Mouse (Mus musculus) ES-Bruce4 (cell line): Measurements from ENCODE around the gene Scn4a.

Experiments used
- CTCF ChIP-seq: IDR thresholded peaks from one replicate; pipeline ENCODE4 v1.8.1; 2011; ENCODE audit warnings: low read depth, low read length
- EP300 ChIP-seq: IDR thresholded peaks from 2 replicates; pipeline ENCODE4 v1.6.1; 2011; ENCODE audit warnings: low read depth, low read length; ENCODE audit not compliant: insufficient read depth
- POLR2A ChIP-seq: IDR thresholded peaks from one replicate; pipeline ENCODE4 v1.8.1; 2011; ENCODE audit warnings: low read length; ENCODE audit not compliant: insufficient read depth

- TF ChIP-seq CTCF (no peak), POLR2A (no peak), EP300 (no peak)
Observed at GRCm38 (mm10) chr11:106373998-106374397, 20.9 kb upstream of the Scn4a start.
